Mouse (Mus musculus) heart, adult 11 months (tissue): Measurements from ENCODE around the gene Pycr2.
A peak's percentile ranks its signal among the peaks of the same experiment; 100 is the strongest.
"Not testable (repeated sequence)": the region's sequence is repeated elsewhere in the genome, so short reads cannot be mapped to it uniquely, and the experiment has no call there.

Experiments
- DNase-seq: peaks from one replicate; pipeline ENCODE4 v3.0.0; 2022

The Pycr2 gene

GRCm38 (mm10) chr1:180905876-180906275 lies 1.8 kb downstream of the Pycr2 start:
- DNase-seq, result peak; percentile 87

GRCm38 (mm10) chr1:180906461-180907147 lies 2.5 kb downstream of the Pycr2 start:
- peak; percentile 88 for DNase-seq

- peak; percentile 80 for DNase-seq
Measured at GRCm38 (mm10) chr1:180911138-180911537, 7.0 kb downstream of the Pycr2 start.

- peak; percentile 85 for DNase-seq
Measured at GRCm38 (mm10) chr1:180911653-180912287, 7.7 kb downstream of the Pycr2 start.

- no peak for DNase-seq
Measured at GRCm38 (mm10) chr1:180912792-180913191, 8.7 kb downstream of the Pycr2 start.

- no peak for DNase-seq
Measured at GRCm38 (mm10) chr1:180913797-180914196, 9.7 kb downstream of the Pycr2 start.

GRCm38 (mm10) chr1:180916425-180916824 lies 12.3 kb downstream of the Pycr2 start:
- no peak for DNase-seq

GRCm38 (mm10) chr1:180917053-180917452 lies 13.0 kb downstream of the Pycr2 start:
- DNase-seq, result no peak

GRCm38 (mm10) chr1:180919686-180920085 lies 15.6 kb downstream of the Pycr2 start:
- DNase-seq, result no peak

GRCm38 (mm10) chr1:180922273-180923048 lies 18.4 kb downstream of the Pycr2 start:
- peak; percentile 95 for DNase-seq

GRCm38 (mm10) chr1:180924737-180925136 lies 20.6 kb downstream of the Pycr2 start:
- DNase-seq, result peak; percentile 66

- no peak for DNase-seq
Measured at GRCm38 (mm10) chr1:180926286-180926685, 22.2 kb downstream of the Pycr2 start.

- DNase-seq, result no peak
Measured at GRCm38 (mm10) chr1:180929599-180929998, 25.5 kb downstream of the Pycr2 start.

- no peak for DNase-seq
Measured at GRCm38 (mm10) chr1:180931106-180931505, 27.0 kb downstream of the Pycr2 start.

- DNase-seq, result no peak
Measured at GRCm38 (mm10) chr1:180933659-180934058, 29.6 kb downstream of the Pycr2 start.

- DNase-seq, result peak; percentile 89
Measured at GRCm38 (mm10) chr1:180934467-180935419, 30.6 kb downstream of the Pycr2 start, which contains the start of gene Lefty1. Lefty1 (plus strand) TSS chr1:180935022.

GRCm38 (mm10) chr1:180936610-180937398 lies 32.7 kb downstream of the Pycr2 start:
- peak; percentile 98 for DNase-seq

- peak; percentile 90 for DNase-seq
Measured at GRCm38 (mm10) chr1:180937631-180938030, 33.5 kb downstream of the Pycr2 start.

GRCm38 (mm10) chr1:180938781-180939180 lies 34.7 kb downstream of the Pycr2 start:
- DNase-seq, result not testable (repeated sequence)

- DNase-seq, result peak; percentile 92
Measured at GRCm38 (mm10) chr1:180940776-180941460, 36.8 kb downstream of the Pycr2 start.

GRCm38 (mm10) chr1:180941726-180942125 lies 37.6 kb downstream of the Pycr2 start:
- DNase-seq, result no peak
